Mouse (Mus musculus) stomach, postnatal 0 days (tissue): ENCODE results near the gene Ank3.

Experiments
- CTCF ChIP-seq: IDR thresholded peaks from 2 replicates; pipeline ENCODE4 v1.5.1; 2016; ENCODE audit warnings: antibody characterized with exemption, low read depth, mild to moderate bottlenecking, moderate library complexity
- EP300 ChIP-seq: optimal IDR thresholded peaks from 2 replicates; pipeline ENCODE3; 2016; ENCODE audit warnings: antibody characterized with exemption

DNA sequence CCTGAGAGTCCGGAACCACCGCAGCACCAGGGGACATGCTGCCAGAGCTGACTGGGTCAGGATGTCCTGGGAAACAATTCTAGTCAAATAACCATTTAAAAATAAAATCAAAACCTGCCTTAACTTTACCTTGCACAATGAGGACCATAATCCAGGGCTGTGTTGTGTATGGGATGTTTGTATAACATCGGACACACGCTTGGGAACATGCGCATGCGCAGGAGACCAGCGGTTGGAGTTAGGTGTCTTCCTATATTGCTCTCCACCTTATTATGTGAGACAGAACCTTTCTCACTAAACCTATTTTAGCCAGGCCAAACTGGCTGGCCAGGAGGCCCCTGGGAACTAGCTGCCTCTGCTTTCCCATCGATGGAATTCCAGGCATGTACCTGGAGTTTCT is 13.4 kb upstream of the Ank3 start:
- no peak for TF ChIP-seq CTCF
- no peak for TF ChIP-seq EP300
